Mouse (Mus musculus) embryonic facial prominence, embryonic 13.5 days (tissue): ENCODE measurements at regions not wholly inside any gene's neighbourhood (a gene's known extent, or its start where the extent isn't known, plus 50 kb on each side); places are given as distances from the start of the nearest gene placed in this dataset.

ENCODE experiments used
- ATAC-seq: fragments of 200-750 bp; cut with Nextera tagmentation; 2 replicates; pipeline ENCODE4 v1.8.0; 2017; ENCODE audit warnings: low read depth; ENCODE audit not compliant: insufficient number of reproducible peaks, insufficient read depth, low FRiP score, low TSS enrichment
- H3K27ac ChIP-seq: fragments of 300-500 bp; sonication (generic); 2 replicates; pipeline ENCODE4 v1.5.1; 2015; ENCODE audit warnings: moderate library complexity, mild to moderate bottlenecking, inconsistent platforms
- H3K27me3 ChIP-seq: fragments of 300-500 bp; sonication (generic); 2 replicates; pipeline ENCODE4 v1.6.1; 2015; ENCODE audit warnings: mild to moderate bottlenecking, inconsistent platforms
- H3K36me3 ChIP-seq: fragments of 300-500 bp; sonication (generic); 2 replicates; pipeline ENCODE4 v1.6.1; 2015; ENCODE audit warnings: mild to moderate bottlenecking, inconsistent platforms
- H3K4me1 ChIP-seq: fragments of 300-500 bp; sonication (generic); 2 replicates; pipeline ENCODE4 v1.6.1; 2015; ENCODE audit warnings: inconsistent platforms
- H3K4me2 ChIP-seq: fragments of 300-500 bp; sonication (generic); 2 replicates; pipeline ENCODE4 v1.6.1; 2015; ENCODE audit warnings: moderate library complexity, mild to moderate bottlenecking, inconsistent platforms
- H3K4me3 ChIP-seq: fragments of 300-500 bp; sonication (generic); 2 replicates; pipeline ENCODE4 v1.5.1; 2015; ENCODE audit warnings: mild to moderate bottlenecking, inconsistent platforms
- H3K9ac ChIP-seq: fragments of 300-500 bp; sonication (generic); 2 replicates; pipeline ENCODE4 v1.6.1; 2015; ENCODE audit warnings: mild to moderate bottlenecking, inconsistent platforms
- H3K9me3 ChIP-seq: fragments of 300-500 bp; sonication (generic); 2 replicates; pipeline ENCODE4 v1.6.1; 2016; ENCODE audit warnings: inconsistent platforms
- WGBS: fragments of 180-500 bp; shearing (Covaris S2); methylation state at CpG from one replicate; pipeline ENCODE4 v1.1.7; 2015; ENCODE audit warnings: mixed read lengths; 5-methylcytosine and 5-hydroxymethylcytosine counted together

- Histone ChIP-seq H3K9me3 (no peaks in the 10 kb centered on the region), H3K27ac (no peak overlapping the region), H3K4me2 (no peak overlapping the region), H3K4me1 (no peaks in the 10 kb centered on the region), H3K36me3 (no peaks in the 10 kb centered on the region), H3K27me3 (no peaks in the 10 kb centered on the region), H3K9ac (no peak overlapping the region), H3K4me3 (no peak overlapping the region)
- whole genome bisulfite sequencing, result 62% methylated on average over 5 of the region's 5 CpGs
- no peak for ATAC-seq
Measured at GRCm38 (mm10) chr3:36743399-36743798, 53.4 kb upstream of the Trpc3 start.

- H3K9me3 ChIP-seq, result 0 out of 2 replicates have a peak, but pooled peaks cover 8% of the 10 kb centered on the region
- no peak overlapping the region for H3K4me2 ChIP-seq
- no peaks in the 10 kb centered on the region for H3K27me3 ChIP-seq
- 75% methylated on average over 7 of the region's 7 CpGs for WGBS
- no peak overlapping the region for H3K27ac ChIP-seq
- H3K4me1 ChIP-seq, result no peaks in the 10 kb centered on the region
- no peak overlapping the region for H3K9ac ChIP-seq
- ATAC-seq, result no peak
- no peak overlapping the region for H3K4me3 ChIP-seq
- no peaks in the 10 kb centered on the region for H3K36me3 ChIP-seq
Measured at GRCm38 (mm10) chr3:36754358-36754950, 64.5 kb upstream of the Trpc3 start.

- no peak for ATAC-seq
- Histone ChIP-seq H3K9ac (no peak overlapping the region), H3K4me1 (no peaks in the 10 kb centered on the region), H3K27me3 (no peaks in the 10 kb centered on the region), H3K4me3 (no peak overlapping the region), H3K27ac (no peak overlapping the region), H3K9me3 (no peaks in the 10 kb centered on the region), H3K36me3 (no peaks in the 10 kb centered on the region), H3K4me2 (no peak overlapping the region)
- WGBS, result 93% methylated on average over 6 of the region's 6 CpGs
Measured at GRCm38 (mm10) chr3:36762065-36762653, 72.2 kb upstream of the Trpc3 start.

GRCm38 (mm10) chr3:36762847-36763246 is 72.9 kb upstream of the Trpc3 start:
- no peaks in the 10 kb centered on the region for H3K4me1 ChIP-seq
- no peak for ATAC-seq
- 35% methylated on average over 3 of the region's 3 CpGs for WGBS
- H3K36me3 ChIP-seq, result no peaks in the 10 kb centered on the region
- no peak overlapping the region for H3K27ac ChIP-seq
- H3K9me3 ChIP-seq, result no peaks in the 10 kb centered on the region
- H3K4me2 ChIP-seq, result no peak overlapping the region
- H3K9ac ChIP-seq, result no peak overlapping the region
- no peak overlapping the region for H3K4me3 ChIP-seq
- H3K27me3 ChIP-seq, result no peaks in the 10 kb centered on the region

- Histone ChIP-seq H3K27ac (no peak overlapping the region), H3K4me1 (peaks cover 8% of the 10 kb centered on the region; the same call in 1 of the 2 replicates), H3K27me3 (no peaks in the 10 kb centered on the region), H3K9me3 (no peaks in the 10 kb centered on the region), H3K4me3 (no peak overlapping the region), H3K36me3 (no peaks in the 10 kb centered on the region), H3K4me2 (no peak overlapping the region), H3K9ac (no peak overlapping the region)
- ATAC-seq, result no peak
- WGBS, result 77% methylated on average over 2 of the region's 2 CpGs
Measured at GRCm38 (mm10) chr3:36764741-36765140, 74.8 kb upstream of the Trpc3 start.

- 26% methylated on average over 1 of the region's 1 CpGs for whole genome bisulfite sequencing
- no peak for ATAC-seq
- no peak overlapping the region for H3K4me2 ChIP-seq
- H3K9me3 ChIP-seq, result no peaks in the 10 kb centered on the region
- no peaks in the 10 kb centered on the region for H3K27me3 ChIP-seq
- H3K4me3 ChIP-seq, result no peak overlapping the region
- no peak overlapping the region for H3K9ac ChIP-seq
- peaks cover 11% of the 10 kb centered on the region; the same call in 1 of the 2 replicates for H3K4me1 ChIP-seq
- H3K27ac ChIP-seq, result no peak overlapping the region
- no peaks in the 10 kb centered on the region for H3K36me3 ChIP-seq
Measured at GRCm38 (mm10) chr3:36770096-36770495, 80.1 kb upstream of the Trpc3 start.

- Histone ChIP-seq H3K27me3 (no peaks in the 10 kb centered on the region), H3K9ac (no peak overlapping the region), H3K4me1 (peaks cover 11% of the 10 kb centered on the region; the same call in 1 of the 2 replicates), H3K4me2 (no peak overlapping the region), H3K27ac (no peak overlapping the region), H3K36me3 (no peaks in the 10 kb centered on the region), H3K9me3 (no peaks in the 10 kb centered on the region), H3K4me3 (no peak overlapping the region)
- ATAC-seq, result no peak
- WGBS, result 53% methylated on average over 4 of the region's 4 CpGs
Measured at GRCm38 (mm10) chr3:36771011-36771410, 81.0 kb upstream of the Trpc3 start.

GRCm38 (mm10) chr3:36774023-36774422 is 84.1 kb upstream of the Trpc3 start:
- Histone ChIP-seq H3K9me3 (no peaks in the 10 kb centered on the region), H3K27me3 (no peaks in the 10 kb centered on the region), H3K27ac (no peak overlapping the region), H3K4me1 (peaks cover 20% of the 10 kb centered on the region), H3K4me3 (no peak overlapping the region), H3K9ac (no peak overlapping the region), H3K4me2 (no peak overlapping the region), H3K36me3 (no peaks in the 10 kb centered on the region)
- ATAC-seq, result no peak
- WGBS, result 26% methylated on average over 4 of the region's 4 CpGs

GRCm38 (mm10) chr3:36778448-36778847 is 84.5 kb upstream of the 4932438A13Rik start:
- H3K36me3 ChIP-seq, result no peaks in the 10 kb centered on the region
- peaks cover 9% of the 10 kb centered on the region for H3K4me1 ChIP-seq
- no peaks in the 10 kb centered on the region for H3K9me3 ChIP-seq
- no peaks in the 10 kb centered on the region for H3K27me3 ChIP-seq
- no peak overlapping the region for H3K27ac ChIP-seq
- no peak for ATAC-seq
- H3K4me2 ChIP-seq, result no peak overlapping the region
- H3K4me3 ChIP-seq, result no peak overlapping the region
- WGBS, result 56% methylated on average over 7 of the region's 7 CpGs
- no peak overlapping the region for H3K9ac ChIP-seq

- ATAC-seq, result no peak
- Histone ChIP-seq H3K9ac (no peak overlapping the region), H3K9me3 (no peaks in the 10 kb centered on the region), H3K4me1 (no peaks in the 10 kb centered on the region), H3K4me2 (no peak overlapping the region), H3K4me3 (no peak overlapping the region), H3K27me3 (no peaks in the 10 kb centered on the region), H3K27ac (no peak overlapping the region), H3K36me3 (no peaks in the 10 kb centered on the region)
- 80% methylated on average over 5 of the region's 5 CpGs for WGBS
Measured at GRCm38 (mm10) chr3:36786581-36786980, 76.3 kb upstream of the 4932438A13Rik start.

- ATAC-seq, result no peak
- 69% methylated on average over 4 of the region's 4 CpGs for WGBS
- H3K4me2 ChIP-seq, result no peak overlapping the region
Measured at GRCm38 (mm10) chr3:36790245-36790644, 72.7 kb upstream of the 4932438A13Rik start.

GRCm38 (mm10) chr3:36797025-36797424 is 65.9 kb upstream of the 4932438A13Rik start:
- no peak overlapping the region for H3K4me3 ChIP-seq
- ATAC-seq, result no peak
- 24% methylated on average over 4 of the region's 4 CpGs for WGBS

More at GRCm38 (mm10) chr3:36790245-36790644, 72.7 kb upstream of the 4932438A13Rik start:
- Histone ChIP-seq H3K36me3 (no peaks in the 10 kb centered on the region), H3K27me3 (no peaks in the 10 kb centered on the region), H3K27ac (no peak overlapping the region), H3K4me3 (no peak overlapping the region), H3K9ac (no peak overlapping the region), H3K9me3 (no peaks in the 10 kb centered on the region), H3K4me1 (no peaks in the 10 kb centered on the region)

More at GRCm38 (mm10) chr3:36797025-36797424, 65.9 kb upstream of the 4932438A13Rik start:
- Histone ChIP-seq H3K27ac (peak overlapping the region; percentile 22; the same call in 1 of the 2 replicates), H3K9ac (no peak overlapping the region), H3K27me3 (no peaks in the 10 kb centered on the region), H3K9me3 (no peaks in the 10 kb centered on the region), H3K4me2 (no peak overlapping the region), H3K36me3 (no peaks in the 10 kb centered on the region), H3K4me1 (no peaks in the 10 kb centered on the region)
